Mouse (Mus musculus) ES-Bruce4 (cell line): Measurements from ENCODE around the gene Slc6a15.

Experiments used
- CTCF ChIP-seq: IDR thresholded peaks from one replicate; pipeline ENCODE4 v1.8.1; 2011; ENCODE audit warnings: low read depth, low read length
- EP300 ChIP-seq: IDR thresholded peaks from 2 replicates; pipeline ENCODE4 v1.6.1; 2011; ENCODE audit warnings: low read depth, low read length; ENCODE audit not compliant: insufficient read depth
- POLR2A ChIP-seq: IDR thresholded peaks from one replicate; pipeline ENCODE4 v1.8.1; 2011; ENCODE audit warnings: low read length; ENCODE audit not compliant: insufficient read depth

DNA sequence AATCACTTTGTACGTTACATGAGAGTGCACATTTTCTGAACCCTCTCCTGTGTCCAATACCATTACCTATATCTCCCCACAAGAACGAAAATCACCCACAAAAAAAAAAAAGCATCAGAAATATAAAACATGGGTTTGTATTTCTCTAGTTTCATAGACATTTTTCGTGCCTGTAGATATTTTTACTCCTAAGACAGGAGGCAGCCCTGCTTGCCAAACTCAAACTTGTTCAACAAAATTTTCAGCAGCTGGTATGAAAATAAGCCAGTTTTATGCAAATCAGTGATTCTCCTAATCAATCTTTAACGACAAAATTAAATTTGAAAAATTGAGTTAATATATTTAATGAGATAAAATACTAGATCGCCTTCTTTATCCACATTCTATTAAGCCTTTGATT, 27.7 kb upstream of the Slc6a15 start:
- no peak for TF ChIP-seq POLR2A
- TF ChIP-seq CTCF = no peak
- no peak for TF ChIP-seq EP300
